Mouse (Mus musculus): ENCODE results near the gene Skida1. TPM values are rescaled to one million over a fixed set of nuclear protein-coding genes. Genes with fewer than 3 reads are reported as not detected.

The Skida1 gene
- polyA plus RNA-seq, 1 experiment: 0.24 TPM

GRCm38 (mm10) chr2:18041199-18041885 lies 7.5 kb downstream of the Skida1 start:
- WGBS: 85% methylated on average over 14 of the region's 14 CpGs
- no peak for DNase-seq (ENCODE audit: low read depth, low spot score)

GRCm38 (mm10) chr2:18040347-18041160 lies 8.3 kb downstream of the Skida1 start:
- WGBS: 95% methylated on average over 27 of the region's 27 CpGs
- DNase-seq (ENCODE audit: low read depth, low spot score): no peak

- no peak for DNase-seq (ENCODE audit: low read depth, low spot score)
- 58% methylated on average over 46 of the region's 46 CpGs for WGBS
Observed at GRCm38 (mm10) chr2:18039566-18040290, 9.1 kb downstream of the Skida1 start.

GRCm38 (mm10) chr2:18038895-18039371 lies 9.9 kb downstream of the Skida1 start:
- DNase-seq (ENCODE audit: low read depth, low spot score): no peak
- WGBS: 93% methylated on average over 10 of the region's 10 CpGs

GRCm38 (mm10) chr2:18038141-18038752 lies 10.6 kb downstream of the Skida1 start:
- 78% methylated on average over 3 of the region's 3 CpGs for WGBS
- no peak for DNase-seq (ENCODE audit: low read depth, low spot score)

GRCm38 (mm10) chr2:18037491-18037890 lies 11.4 kb downstream of the Skida1 start, which contains the start of gene A930004D18Rik:
Gene A930004D18Rik, minus strand, starts transcription at chr2:18037737.
- no peak for DNase-seq (ENCODE audit: low read depth, low spot score)
- 86% methylated on average over 2 of the region's 2 CpGs for WGBS

- DNase-seq (ENCODE audit: low read depth, low spot score): no peak
- 93% methylated on average over 10 of the region's 10 CpGs for WGBS
Observed at GRCm38 (mm10) chr2:18034371-18035250, 14.2 kb downstream of the Skida1 start.

GRCm38 (mm10) chr2:18033166-18034108 lies 15.4 kb downstream of the Skida1 start:
- DNase-seq (ENCODE audit: low read depth, low spot score): no peak
- WGBS: 91% methylated on average over 10 of the region's 10 CpGs

GRCm38 (mm10) chr2:18032538-18032895 lies 16.3 kb downstream of the Skida1 start:
- no peak for DNase-seq (ENCODE audit: low read depth, low spot score)
- 91% methylated on average over 5 of the region's 5 CpGs for WGBS

- no peak for DNase-seq (ENCODE audit: low read depth, low spot score)
- 19% methylated on average over 34 of the region's 34 CpGs for WGBS
Observed at GRCm38 (mm10) chr2:18031831-18032537, 16.9 kb downstream of the Skida1 start.

GRCm38 (mm10) chr2:18031271-18031821 lies 17.5 kb downstream of the Skida1 start:
- 26% methylated on average over 26 of the region's 26 CpGs for WGBS
- DNase-seq (ENCODE audit: low read depth, low spot score): no peak

GRCm38 (mm10) chr2:18030581-18030980 lies 18.3 kb downstream of the Skida1 start:
- 94% methylated on average over 8 of the region's 8 CpGs for WGBS
- DNase-seq (ENCODE audit: low read depth, low spot score): no peak

- WGBS: 95% methylated on average over 7 of the region's 7 CpGs
- DNase-seq (ENCODE audit: low read depth, low spot score): no peak
Observed at GRCm38 (mm10) chr2:18029656-18030055, 19.2 kb downstream of the Skida1 start.

GRCm38 (mm10) chr2:18028140-18029021 lies 20.5 kb downstream of the Skida1 start:
- peak; percentile 74 for DNase-seq (ENCODE audit: low read depth, low spot score)
- WGBS: under 1% methylated on average over 61 of the region's 61 CpGs

- under 1% methylated on average over 44 of the region's 44 CpGs for WGBS
- DNase-seq (ENCODE audit: low read depth, low spot score): peak; percentile 75
Observed at GRCm38 (mm10) chr2:18027448-18028139, 21.3 kb downstream of the Skida1 start.

Measured in large intestine, adult 2 months (tissue).